Mouse (Mus musculus) left cerebral cortex, postnatal 14 days (tissue): ENCODE measurements around the gene Spata1. TPM values are rescaled to one million over a fixed set of nuclear protein-coding genes. Genes with fewer than 3 reads are reported as not detected.

Source experiments
- DNase-seq, 2 experiments: peaks; one replicate each; pipeline ENCODE4 v3.0.0; 2021 to 2022; ENCODE audit warnings: low spot score in 2 of 2, mixed read lengths in 1 of 2
- intact Hi-C: fragments of 180-260 bp; cut with DNase I; formaldehyde crosslinking; loops from one replicate; pipeline ENCODE4 v1.15.1; 2025
- total RNA-seq, 2 experiments: library from RNA; stranded (reverse); gene quantifications; 2 replicates each; pipeline ENCODE4 v1.2.3; 2021

Gene Spata1
- total RNA-seq, 2 experiments from 2014 or later: 5.0 to 5.5 TPM

DNA sequence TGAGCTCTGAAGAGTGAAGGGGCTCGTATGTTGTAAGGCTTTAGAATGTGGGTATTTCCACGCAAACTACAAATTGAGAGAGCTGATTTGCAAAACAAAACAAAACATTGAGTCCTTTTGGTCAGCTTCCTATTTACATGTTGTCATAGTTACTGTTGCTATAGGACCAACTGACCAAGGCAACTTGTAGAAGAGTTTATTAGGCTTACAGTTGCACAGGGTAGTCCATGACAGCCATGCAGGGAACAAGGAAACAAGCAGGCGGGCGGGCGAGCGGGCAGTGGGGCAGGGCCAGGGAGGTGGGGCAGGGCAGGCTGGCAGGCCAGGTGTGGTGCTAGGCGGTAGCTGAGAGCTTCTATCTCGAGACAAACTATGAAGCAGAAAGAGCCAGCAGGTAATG lies 73.1 kb downstream of the Spata1 start:
- intact Hi-C loops: loop anchor here (10.0 kb wide), 1 partner anchor 318 kb away; no protein-coding TSS in a partner anchor
- DNase-seq: no peak

DNA sequence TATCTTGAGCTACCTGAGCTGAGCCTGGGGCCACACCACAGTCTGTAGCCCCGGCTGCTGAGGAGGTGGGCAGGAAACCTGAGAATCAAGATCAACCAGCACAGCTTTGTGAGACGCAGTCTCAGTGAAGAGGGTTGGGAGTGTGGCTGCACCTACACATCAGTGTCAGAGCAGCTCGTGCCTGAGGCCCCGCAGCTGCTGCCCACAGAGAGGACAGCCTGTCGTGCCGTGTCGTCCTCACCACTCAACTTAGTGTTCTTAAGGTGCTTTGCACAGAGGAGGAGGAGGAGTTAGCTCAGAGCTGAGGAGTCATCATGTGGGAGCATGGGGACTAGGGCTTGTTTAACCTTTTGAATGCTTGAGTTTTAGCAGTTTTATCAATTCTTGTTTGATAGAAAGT lies 73.7 kb downstream of the Spata1 start:
- no peak for DNase-seq
- intact Hi-C loops: loop anchor here (10.0 kb wide), 1 partner anchor 319 kb away; no protein-coding TSS in a partner anchor

DNA sequence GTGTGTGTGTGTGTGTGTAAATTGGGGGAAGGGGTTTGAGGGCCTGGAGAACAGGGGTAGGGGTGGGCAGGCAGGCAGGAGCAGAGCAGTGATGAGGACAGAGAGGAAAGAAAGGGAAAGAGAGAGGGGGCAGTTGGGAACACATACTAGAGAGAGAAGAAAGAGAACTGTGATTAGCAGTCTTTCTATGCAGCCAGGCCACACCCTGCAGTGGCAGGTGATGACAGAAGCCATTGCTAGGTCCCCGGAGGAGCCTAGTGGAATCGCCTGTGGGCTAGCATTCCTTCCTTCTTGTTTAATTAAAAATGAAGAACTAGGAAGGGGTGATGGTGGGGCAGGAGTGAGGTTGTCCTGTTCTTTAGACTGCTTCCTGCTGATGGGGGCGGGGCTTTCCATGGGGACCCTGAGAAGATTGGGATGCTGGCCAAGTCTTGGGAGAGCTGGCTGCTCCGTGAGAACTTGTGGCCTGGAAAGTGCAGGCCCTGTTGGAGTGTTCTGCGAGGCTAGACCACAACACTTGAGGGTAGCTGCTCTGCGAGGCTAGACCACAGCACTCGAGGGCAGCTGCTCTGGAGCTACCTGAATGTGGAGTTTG lies 75.2 kb downstream of the Spata1 start:
- intact Hi-C loops: loop anchor here (10.0 kb wide), 1 partner anchor 320 kb away; no protein-coding TSS in a partner anchor
- no peak for DNase-seq

GRCm38 (mm10) chr3:146423710-146424109 lies 75.8 kb downstream of the Spata1 start:
- intact Hi-C loops: loop anchor here (10.0 kb wide), 1 partner anchor 321 kb away; no protein-coding TSS in a partner anchor
- no peak for DNase-seq

DNA sequence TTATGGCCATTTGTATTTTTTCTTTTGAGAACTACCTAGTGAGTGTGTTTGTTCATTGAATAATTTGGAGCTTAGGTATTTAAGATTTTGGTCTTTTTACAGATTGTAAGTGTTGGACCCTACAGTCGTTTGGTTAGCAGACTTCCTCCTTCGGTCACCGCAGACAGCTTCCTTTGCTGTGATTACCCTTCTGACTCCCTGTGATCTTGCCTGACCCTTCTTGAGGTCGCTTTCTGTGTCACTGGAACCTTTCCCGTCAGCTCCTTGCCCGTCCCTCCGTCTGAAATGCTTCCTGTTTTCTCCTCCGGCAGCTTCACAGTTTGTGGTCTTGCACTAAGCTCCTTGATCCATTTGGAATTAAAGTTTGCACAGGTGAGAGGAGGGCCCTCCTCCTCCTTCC lies 77.8 kb downstream of the Spata1 start:
- no peak for DNase-seq
- intact Hi-C loops: loop anchor here (10.0 kb wide), 1 partner anchor 323 kb away; no protein-coding TSS in a partner anchor

- no peak for DNase-seq
- intact Hi-C loops: loop anchor here (10.0 kb wide), 1 partner anchor 325 kb away; no protein-coding TSS in a partner anchor
Observed at GRCm38 (mm10) chr3:146419992-146420537, 79.5 kb downstream of the Spata1 start.

DNA sequence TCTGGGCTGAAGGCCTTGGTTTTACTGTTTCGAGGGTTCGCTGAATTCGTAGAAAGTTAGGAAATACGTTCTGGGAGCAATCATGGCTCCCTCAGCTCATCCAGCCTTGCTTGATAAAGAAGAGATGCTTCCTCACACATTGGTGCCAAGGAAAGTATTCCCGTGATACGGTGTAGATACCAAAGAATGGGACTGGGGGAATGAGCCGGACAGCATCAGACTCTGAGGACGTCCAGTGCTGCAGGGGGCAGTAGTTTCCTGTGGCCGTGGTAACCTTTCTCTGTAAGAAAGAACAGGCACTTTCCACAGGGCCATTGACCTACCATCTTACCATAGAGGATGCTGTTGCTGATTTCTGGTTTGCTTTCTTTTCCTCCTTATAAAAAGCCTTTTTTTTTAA lies 80.0 kb downstream of the Spata1 start:
- DNase-seq: no peak
- intact Hi-C loops: no loop called here

GRCm38 (mm10) chr3:146418901-146419300 lies 80.7 kb downstream of the Spata1 start:
- intact Hi-C loops: no loop called here
- DNase-seq: no peak

GRCm38 (mm10) chr3:146417873-146418272 lies 81.7 kb downstream of the Spata1 start:
- intact Hi-C loops: no loop called here
- DNase-seq: no peak

DNA sequence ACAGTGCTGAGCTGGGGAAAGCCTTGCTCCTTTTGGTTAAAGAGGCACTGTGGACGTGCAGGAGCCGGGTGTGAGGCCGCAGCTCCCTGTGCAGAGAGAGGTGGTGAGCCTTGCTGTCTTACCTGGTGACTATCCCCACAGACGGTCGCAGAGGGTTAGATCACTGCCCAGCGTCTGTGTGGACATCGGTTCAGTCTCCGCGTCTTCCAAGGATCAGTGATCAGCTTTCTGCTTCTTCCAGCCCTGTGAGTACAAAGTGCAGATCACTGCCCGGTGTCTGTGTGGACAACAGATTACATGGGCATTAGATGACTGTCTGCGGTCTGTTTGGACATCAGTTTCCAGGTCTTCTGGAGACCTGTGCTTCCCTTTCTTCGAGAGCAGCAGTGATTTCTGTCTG lies 85.0 kb downstream of the Spata1 start:
- DNase-seq: no peak
- intact Hi-C loops: no loop called here

- DNase-seq: no peak
- intact Hi-C loops: no loop called here
Observed at GRCm38 (mm10) chr3:146413992-146414391, 85.6 kb downstream of the Spata1 start.

DNA sequence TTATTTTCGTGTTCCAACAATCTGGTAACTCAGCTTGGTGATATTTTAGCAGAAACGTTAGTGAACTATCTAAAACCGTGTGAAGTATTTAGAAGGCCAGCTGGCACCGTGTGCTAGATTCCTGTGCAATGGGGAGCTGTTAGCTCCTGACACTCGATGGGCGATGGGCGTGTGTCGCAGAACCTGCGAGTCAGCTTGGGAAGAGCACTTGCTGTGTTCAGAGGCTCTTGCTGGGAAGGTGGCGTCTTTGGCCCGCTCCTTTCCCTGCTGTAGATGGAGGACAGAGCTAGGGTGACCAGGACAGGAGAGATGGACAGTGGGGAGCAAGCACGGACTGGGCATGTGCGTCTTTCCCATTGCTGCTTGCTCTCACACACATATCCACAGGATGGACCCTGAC lies 86.5 kb downstream of the Spata1 start:
- intact Hi-C loops: no loop called here
- no peak for DNase-seq

DNA sequence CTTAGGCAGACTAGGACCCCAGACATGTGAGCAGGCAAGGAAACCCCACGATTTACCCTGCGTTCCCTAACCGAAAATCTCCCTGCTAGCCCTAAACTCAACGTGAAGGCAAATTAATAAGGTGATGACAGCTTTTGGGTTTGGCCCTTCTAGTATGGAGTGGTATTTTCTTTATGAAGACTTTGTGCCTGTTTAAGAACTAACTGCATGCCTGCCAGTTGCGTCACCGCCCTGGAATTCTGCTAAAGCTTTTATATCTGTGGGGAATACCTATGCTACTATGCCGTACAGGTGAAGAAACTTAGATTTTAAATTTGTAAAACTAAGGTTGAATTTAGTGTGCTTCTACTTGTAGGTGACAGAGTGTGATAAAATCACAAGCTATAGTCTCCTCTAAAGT lies 87.1 kb downstream of the Spata1 start:
- intact Hi-C loops: no loop called here
- DNase-seq: no peak

DNA sequence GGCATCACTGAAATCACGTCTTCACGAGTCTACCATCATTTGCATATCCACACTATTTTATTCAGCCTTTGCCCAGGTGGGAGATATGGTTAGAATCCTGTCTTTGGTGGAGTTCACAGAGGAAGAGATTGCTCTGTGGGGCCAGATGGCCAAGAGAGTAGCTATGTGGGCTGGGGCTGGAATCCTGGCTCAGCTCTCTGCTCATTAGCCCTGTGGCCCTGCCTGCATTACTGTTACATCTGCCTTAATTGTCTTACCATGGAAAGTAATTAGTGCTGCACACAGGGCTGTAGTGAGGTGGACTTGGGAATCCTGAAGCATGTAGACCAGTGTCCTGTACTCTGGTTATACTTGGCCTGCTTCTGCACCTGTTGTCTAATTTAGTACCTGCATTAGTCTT lies 87.5 kb downstream of the Spata1 start:
- intact Hi-C loops: no loop called here
- no peak for DNase-seq

- DNase-seq: no peak
- intact Hi-C loops: no loop called here
Observed at GRCm38 (mm10) chr3:146410114-146410513, 89.4 kb downstream of the Spata1 start.

Other genes with a start within 250 kb of the Spata1 start
- 100 to 1,000 TPM; 121 to 126 TPM for gene Ssx2ip, start 95.1 kb downstream of the Spata1 start, total RNA-seq
- gene Ctbs, start 50.0 kb downstream of the Spata1 start, total RNA-seq: 1 to 10 TPM; 6.3 to 7.2 TPM
- gene Gng5, start 54 bp upstream of the Spata1 start, total RNA-seq: 10 to 100 TPM; 49.7 to 50.1 TPM
- gene Rpf1, start 21.7 kb upstream of the Spata1 start, total RNA-seq: 10 to 100 TPM; 13.3 to 14.2 TPM
- gene Uox, start 70.7 kb upstream of the Spata1 start, total RNA-seq: 1 to 10 TPM in 1 of 2 experiments, under 1 TPM in 1; 0.76 to 1.3 TPM
- not detected for gene Dnase2b, start 115.8 kb upstream of the Spata1 start, total RNA-seq
- under 1 TPM; 0.24 to 0.57 TPM for gene 4930503B20Rik, start 151.6 kb upstream of the Spata1 start, total RNA-seq
- not detected for gene Samd13, start 185.8 kb upstream of the Spata1 start, total RNA-seq